Mouse (Mus musculus): ENCODE data around the gene Dnttip2.

- TF ChIP-seq POLR2A (IDR thresholded peaks at IDR 0.05; ENCODE audit: low read depth, low read length): no peak
- TF ChIP-seq CTCF (IDR thresholded peaks at IDR 0.05; ENCODE audit: extremely low read depth, insufficient read depth, insufficient read length, insufficient replicate concordance): peak; percentile 71; the same call in 1 of the 2 replicates
Measured at GRCm38 (mm10) chr3:122295511-122295910, 21.3 kb downstream of the Dnttip2 start.
